ENCODE assay signal across 19 mouse cellular contexts in genomic region chr15:32300991-32301390, GRCm38 (mm10). TPM values are rescaled to one million over a fixed set of nuclear protein-coding genes. Genes with fewer than 3 reads are reported as not detected.
DNase-seq lines count a peak whose midpoint lies in the region.
"Had no signal": no experiment of that assay in that cellular context is flagged by ENCODE, and none has a peak within 500 bp of the region (broad histone marks: within the 10 kb centered on the region; RNA-seq: fewer than 3 reads in every experiment).

No protein-coding gene starts in this region.

- no peaks in the 10 kb centered on the region for H3K9me3 ChIP-seq in limb, embryonic 10.5 days (replicated peaks)
- H3K9me3 ChIP-seq: embryonic facial prominence, embryonic 10.5 days; embryonic facial prominence, embryonic 12.5 days; forebrain, embryonic 13.5 days; forebrain, embryonic 15.5 days had no signal

- intact Hi-C loops in heart, postnatal 10 days (cut with DNase I), result no loop called here

- no peaks in the 10 kb centered on the region for H3K27me3 ChIP-seq in limb, embryonic 10.5 days (ENCODE audit: low read depth, poor library complexity, severe bottlenecking)
- H3K27me3 ChIP-seq: embryonic facial prominence, embryonic 12.5 days; forebrain, embryonic 13.5 days; forebrain, embryonic 15.5 days had no signal

- no peak overlapping the region for H3K4me3 ChIP-seq in limb, embryonic 10.5 days
- H3K4me3 ChIP-seq: embryonic facial prominence, embryonic 10.5 days; embryonic facial prominence, embryonic 12.5 days; forebrain, embryonic 13.5 days; forebrain, embryonic 15.5 days had no signal

- H3K4me1 ChIP-seq in limb, embryonic 10.5 days, result peaks cover 16% of the 10 kb centered on the region
- H3K4me1 ChIP-seq: embryonic facial prominence, embryonic 12.5 days; forebrain, embryonic 15.5 days had no signal

- no peaks in the 10 kb centered on the region for H3K36me3 ChIP-seq in limb, embryonic 10.5 days
- H3K36me3 ChIP-seq: embryonic facial prominence, embryonic 10.5 days; embryonic facial prominence, embryonic 12.5 days; forebrain, embryonic 15.5 days had no signal

- peak overlapping the region; percentile 30; the same call in 1 of the 2 replicates for H3K27ac ChIP-seq in limb, embryonic 10.5 days
- H3K27ac ChIP-seq: embryonic facial prominence, embryonic 10.5 days; embryonic facial prominence, embryonic 12.5 days; forebrain, embryonic 13.5 days; forebrain, embryonic 15.5 days had no signal

- WGBS in limb, embryonic 10.5 days, result 68% methylated on average over 4 of the region's 4 CpGs

- peak; percentile 74 for DNase-seq in heart, adult 11 months
- DNase-seq in heart, postnatal 10 days, result no peak
- peak; percentile 40 for DNase-seq in limb, embryonic 10.5 days (ENCODE audit: low spot score)
- DNase-seq in c-Kit-positive CD71-positive TER-119-positive erythroid progenitor cells, embryonic 14.5 days (ENCODE audit: low spot score), result no peak
- DNase-seq in spleen, adult 12 weeks (ENCODE audit: low spot score), result no peak
- DNase-seq: adrenal gland, adult 2 months; adrenal gland, postnatal 10 days; adrenal gland, postnatal 25 days; cerebellum, adult 11-12 months; cerebellum, adult 2 months; cerebellum, adult 9-10 months; cerebellum, postnatal 10 days; cerebellum, postnatal 25 days; forebrain, postnatal 0 days had no signal

RNA-seq across cellular contexts. Expression of gene Sema5a, which starts 56.4 kb away (rescaled TPM):
- total RNA-seq in heart, postnatal 10 days (2021), result 10 to 100 TPM; 22.4 to 25.0 TPM
- 19.5 and 22.6 TPM in 2 replicates for polyA plus RNA-seq in limb, embryonic 10.5 days (2016; fragmentation: Nextera tagmentation; extraction: Ambion mirVana)
- total RNA-seq: MEL had no signal

Comparison
In these comparisons a context has a peak if more than half of its experiments do, and no peak if none do; other contexts are left out.
1. DNase-seq: peak in heart, adult 11 months (single experiment) and limb, embryonic 10.5 days (single experiment); none in heart, postnatal 10 days (0 of 2), c-Kit-positive CD71-positive TER-119-positive erythroid progenitor cells, embryonic 14.5 days (single experiment) and spleen, adult 12 weeks (single experiment).